Mouse (Mus musculus): Measurements from ENCODE around the gene Cd320.

GRCm38 (mm10) chr17:33890533-33891059, 47.7 kb downstream of the Cd320 start, which contains the start of gene Kifc1:
- TF ChIP-seq CTCF (IDR thresholded peaks at IDR 0.05 in 2 of 3, conservative IDR thresholded peaks at IDR 0.05 in 1 of 3; ENCODE audit: control insufficient read depth in 1 of 3, insufficient read depth in 1 of 3, low read depth in 2 of 3, low read length in 3 of 3, poor library complexity in 1 of 3, severe bottlenecking in 1 of 3) (peak; percentile 78 to 89 (median 79)), MAFK (IDR thresholded peaks at IDR 0.05; ENCODE audit: borderline replicate concordance, low read depth, low read length) (no peak), EP300 (IDR thresholded peaks at IDR 0.05; ENCODE audit: low read depth in 1 of 2, low read length in 2 of 2) (peak in 1 of 2 experiments; percentile 49; a peak in 1 of 4 replicates), MEF2A (IDR thresholded peaks at IDR 0.05; ENCODE audit: extremely low read depth, insufficient replicate concordance, low read depth, low read length, poor library complexity, severe bottlenecking) (no peak)

Data from MEL (cell line).